Mouse (Mus musculus) splenic B cell, adult 2 months (primary cell): Measurements from ENCODE around the gene 4933417A18Rik.
"Not testable (repeated sequence)": the region's sequence is repeated elsewhere in the genome, so short reads cannot be mapped to it uniquely, and the experiment has no call there.

Experiments
- DNase-seq: peaks from one replicate; pipeline ENCODE4 v3.0.0-alpha.2; 2011; ENCODE audit warnings: low read depth, low spot score
- H3K27me3 ChIP-seq: 2 replicates; pipeline ENCODE4 v1.6.1; 2012; ENCODE audit warnings: mild to moderate bottlenecking, low read length, moderate library complexity, mixed read lengths; ENCODE audit not compliant: control insufficient read depth, poor library complexity, insufficient read depth, severe bottlenecking
- H3K36me3 ChIP-seq: 2 replicates; pipeline ENCODE4 v1.6.1; 2012; ENCODE audit warnings: mild to moderate bottlenecking, low read length, moderate library complexity, mixed read lengths; ENCODE audit not compliant: control insufficient read depth, poor library complexity, insufficient read depth, severe bottlenecking

Gene 4933417A18Rik

DNA sequence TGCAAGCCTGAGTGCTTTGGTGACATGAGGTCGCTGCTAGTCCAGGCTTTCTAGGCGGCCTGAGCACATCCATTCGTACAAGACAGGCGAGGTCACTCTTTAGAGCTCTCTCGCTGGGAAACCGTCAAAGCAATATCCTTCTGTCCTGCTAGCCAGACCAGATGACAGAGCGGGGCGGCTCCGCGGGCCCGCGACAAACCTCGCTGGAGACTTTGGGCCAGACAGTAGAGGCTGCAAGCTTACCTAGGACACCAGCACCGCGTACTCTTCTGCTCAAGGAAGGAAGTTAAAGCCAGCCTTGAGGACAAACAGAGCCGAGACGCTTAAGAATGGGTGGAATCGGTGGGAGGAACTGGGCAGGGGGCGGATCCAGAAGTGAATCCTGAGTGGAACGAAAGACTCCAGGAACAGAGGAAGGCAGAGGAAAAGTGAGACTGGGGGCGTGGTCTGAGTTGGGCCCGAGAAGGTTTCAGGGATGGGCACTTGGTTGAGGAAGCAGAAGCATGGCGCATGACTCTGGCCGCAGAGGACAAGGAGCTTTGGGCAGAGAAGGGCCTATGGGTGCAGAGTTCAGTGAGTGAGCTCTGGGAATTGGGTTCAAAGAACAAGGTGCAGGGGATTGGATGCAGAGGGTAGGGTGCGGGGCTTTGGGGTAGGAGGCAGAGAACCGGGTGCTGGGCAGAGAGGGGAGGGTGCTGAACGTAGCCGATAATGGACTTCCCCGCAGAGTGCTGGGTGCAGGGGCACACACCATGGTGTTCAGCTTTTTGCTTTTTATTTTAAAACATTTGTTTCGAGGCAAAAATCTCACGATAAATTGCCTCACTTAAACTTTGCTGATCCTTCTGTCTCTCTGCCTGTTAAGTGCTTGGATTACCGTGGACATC lies 39.5 kb downstream of the 4933417A18Rik start, which contains the start of gene Eci3:
Eci3 (minus strand) TSS at position 300 of the 887 bp plus-strand sequence.
- H3K27me3 ChIP-seq = 0 out of 2 replicates have a peak, but pooled peaks cover 2% of the 10 kb centered on the region
- DNase-seq = no peak
- H3K36me3 ChIP-seq = no peaks in the 10 kb centered on the region

DNA sequence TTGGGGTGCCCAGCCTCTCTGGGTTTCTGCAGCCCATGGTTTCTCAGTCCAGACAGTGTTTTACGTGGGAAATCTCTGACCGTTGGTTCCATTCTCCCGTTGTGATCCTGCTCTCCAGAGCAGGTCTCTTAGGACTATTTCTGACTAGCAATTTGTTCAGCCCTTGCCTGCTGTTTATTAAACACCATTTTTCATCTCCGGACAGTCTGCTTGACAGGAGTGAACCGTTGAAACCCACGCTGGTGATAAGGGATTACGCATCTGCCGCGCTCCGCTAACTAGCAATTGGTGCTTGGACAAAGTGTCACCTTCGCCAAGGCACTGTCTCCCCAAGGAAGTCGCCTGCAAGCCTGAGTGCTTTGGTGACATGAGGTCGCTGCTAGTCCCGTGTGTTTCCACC lies 40.2 kb downstream of the 4933417A18Rik start:
- 0 out of 2 replicates have a peak, but pooled peaks cover 2% of the 10 kb centered on the region for H3K27me3 ChIP-seq
- H3K36me3 ChIP-seq = no peaks in the 10 kb centered on the region
- DNase-seq = no peak

- H3K27me3 ChIP-seq = 0 out of 2 replicates have a peak, but pooled peaks cover 2% of the 10 kb centered on the region
- H3K36me3 ChIP-seq = no peaks in the 10 kb centered on the region
- no peak for DNase-seq
Measured at GRCm38 (mm10) chr13:34964866-34965265, 40.7 kb downstream of the 4933417A18Rik start.

DNA sequence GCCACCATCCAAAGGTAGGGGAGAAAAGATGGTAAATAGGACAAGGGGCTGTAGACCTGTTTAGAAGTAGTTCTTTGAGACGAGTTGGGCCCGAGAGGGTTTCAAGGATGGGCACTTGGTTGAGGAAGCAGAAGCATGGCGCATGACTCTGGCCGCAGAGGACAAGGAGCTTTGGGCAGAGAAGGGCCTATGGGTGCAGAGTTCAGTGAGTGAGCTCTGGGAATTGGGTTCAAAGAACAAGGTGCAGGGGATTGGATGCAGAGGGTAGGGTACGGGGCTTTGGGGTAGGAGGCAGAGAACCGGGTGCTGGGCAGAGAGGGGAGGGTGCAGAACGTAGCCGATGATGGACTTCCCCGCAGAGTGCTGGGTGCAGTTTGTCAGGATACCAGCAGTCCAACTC lies 41.4 kb downstream of the 4933417A18Rik start:
- H3K27me3 ChIP-seq, H3K36me3 ChIP-seq, DNase-seq: not testable (repeated sequence)

DNA sequence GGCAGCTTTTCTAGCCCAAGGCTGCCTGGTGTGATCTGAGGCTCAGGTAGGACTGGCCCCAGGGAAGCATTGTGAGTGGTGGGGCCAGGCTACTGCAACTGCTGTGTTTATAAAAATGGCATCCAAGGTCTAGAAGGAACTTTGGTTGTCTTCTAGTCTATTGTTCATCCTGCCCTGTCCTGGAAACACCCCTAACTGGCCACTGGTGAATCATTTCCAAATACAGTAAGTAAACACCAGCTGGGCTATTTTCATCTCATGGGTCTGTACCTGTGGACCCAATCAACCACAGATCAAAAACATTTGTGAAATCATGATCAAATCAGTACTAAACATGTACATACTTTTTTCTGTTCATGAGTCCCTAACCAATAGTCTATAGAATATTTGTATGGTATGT lies 48.2 kb downstream of the 4933417A18Rik start:
- H3K36me3 ChIP-seq, DNase-seq, H3K27me3 ChIP-seq: not testable (repeated sequence)

- no peaks in the 10 kb centered on the region for H3K27me3 ChIP-seq
- DNase-seq = peak; percentile 74
- H3K36me3 ChIP-seq = no peaks in the 10 kb centered on the region
Measured at GRCm38 (mm10) chr13:34973149-34973548, 48.9 kb downstream of the 4933417A18Rik start.

- Histone ChIP-seq H3K36me3 (no peaks in the 10 kb centered on the region), H3K27me3 (no peaks in the 10 kb centered on the region)
- peak; percentile 36 for DNase-seq
Measured at GRCm38 (mm10) chr13:34973770-34974169, 49.6 kb downstream of the 4933417A18Rik start.

- Histone ChIP-seq H3K27me3 (no peaks in the 10 kb centered on the region), H3K36me3 (0 out of 2 replicates have a peak, but pooled peaks cover 1% of the 10 kb centered on the region)
- no peak for DNase-seq
Measured at GRCm38 (mm10) chr13:34976116-34976515, 51.9 kb downstream of the 4933417A18Rik start.

DNA sequence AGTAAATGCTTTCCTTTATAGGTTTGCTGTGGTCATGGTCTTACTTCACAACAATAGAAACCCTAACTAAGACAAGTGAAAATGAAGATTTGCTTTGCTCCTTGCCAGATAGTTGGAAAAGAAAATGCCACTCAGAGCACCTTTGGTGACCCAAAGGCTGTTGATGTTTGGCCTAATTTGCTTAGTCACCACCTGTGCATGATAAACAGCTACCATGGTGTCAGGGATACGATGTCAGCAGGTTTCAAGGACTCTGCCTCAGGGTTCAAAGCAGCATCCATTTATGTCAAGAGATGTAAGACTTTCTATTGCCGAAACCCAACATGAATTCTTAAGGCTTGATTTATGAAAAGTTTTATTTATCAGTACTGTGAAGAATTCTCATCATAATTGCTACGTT lies 53.2 kb downstream of the 4933417A18Rik start:
- Histone ChIP-seq H3K36me3 (0 out of 2 replicates have a peak, but pooled peaks cover 1% of the 10 kb centered on the region), H3K27me3 (no peaks in the 10 kb centered on the region)
- DNase-seq = no peak

- not testable (repeated sequence) for DNase-seq, H3K36me3 ChIP-seq, H3K27me3 ChIP-seq
Measured at GRCm38 (mm10) chr13:34978635-34979034, 54.4 kb downstream of the 4933417A18Rik start.

DNA sequence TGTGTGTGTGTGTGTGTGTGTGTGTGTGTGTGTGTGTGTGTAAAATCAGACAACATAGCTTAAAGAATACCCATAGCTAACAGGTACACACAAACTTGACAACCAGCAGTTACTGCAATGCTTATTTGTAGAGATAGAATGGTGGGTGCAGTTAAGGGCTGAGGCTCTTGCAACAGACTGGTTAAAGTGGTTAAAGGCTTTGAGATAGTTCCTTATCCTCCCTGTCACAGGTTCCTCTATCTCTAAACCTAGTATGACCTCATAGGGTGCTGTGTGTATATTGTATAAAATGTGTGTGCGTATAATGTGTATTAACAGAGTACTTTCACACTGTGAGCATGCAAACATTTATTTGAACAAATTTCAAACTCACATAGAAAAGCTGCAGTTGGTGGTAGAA lies 59.3 kb downstream of the 4933417A18Rik start:
- H3K36me3 ChIP-seq, H3K27me3 ChIP-seq, DNase-seq: not testable (repeated sequence)

- Histone ChIP-seq H3K27me3 (no peaks in the 10 kb centered on the region), H3K36me3 (peaks cover 6% of the 10 kb centered on the region)
- DNase-seq = no peak
Measured at GRCm38 (mm10) chr13:34991581-34992273, 67.5 kb downstream of the 4933417A18Rik start.

- no peak for DNase-seq
- H3K36me3 ChIP-seq = peaks cover 4% of the 10 kb centered on the region
- H3K27me3 ChIP-seq = no peaks in the 10 kb centered on the region
Measured at GRCm38 (mm10) chr13:34993085-34993484, 68.9 kb downstream of the 4933417A18Rik start.

- Histone ChIP-seq H3K36me3 (peaks cover 4% of the 10 kb centered on the region), H3K27me3 (no peaks in the 10 kb centered on the region)
- DNase-seq = no peak
Measured at GRCm38 (mm10) chr13:34993595-34993982, 69.4 kb downstream of the 4933417A18Rik start.
